Mouse (Mus musculus): ENCODE results near the gene Nrf1. TPM values are rescaled to one million over a fixed set of nuclear protein-coding genes. Genes with fewer than 3 reads are reported as not detected.

Nrf1 gene
- polyA plus RNA-seq, 1 experiment from 2014 or later: 29.9 TPM

DNA sequence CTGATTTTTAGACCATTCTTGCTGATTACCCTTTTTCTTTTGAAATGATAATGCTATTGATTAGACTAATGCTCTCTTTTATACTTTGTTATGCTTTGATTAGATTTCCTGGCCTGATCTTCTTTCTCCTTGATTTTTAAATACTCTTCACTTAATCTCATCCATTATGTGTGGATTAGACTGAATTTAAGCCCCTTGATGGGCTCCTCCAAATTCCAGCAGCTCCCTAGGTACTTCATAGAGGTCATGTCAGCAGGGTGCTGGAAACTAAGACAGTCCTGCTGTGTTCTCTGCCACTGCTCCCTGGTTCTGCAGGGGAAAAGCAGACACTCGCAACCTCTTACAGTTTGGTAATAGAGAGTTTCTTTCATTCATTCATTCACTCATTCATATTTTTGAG is 35.5 kb downstream of the Nrf1 start:
- no peaks in the 10 kb centered on the region for H3K9me3 ChIP-seq (replicated peaks)
- 84% methylated on average over 1 of the region's 1 CpGs for WGBS
- no peaks in the 10 kb centered on the region for H3K27me3 ChIP-seq (replicated peaks)
- ATAC-seq (ENCODE audit: low FRiP score): no peak
- no peaks in the 10 kb centered on the region; the same call in 1 of the 2 replicates for H3K4me1 ChIP-seq
- H3K4me2 ChIP-seq: no peak overlapping the region
- no peak overlapping the region for H3K4me3 ChIP-seq (replicated peaks)
- H3K36me3 ChIP-seq: no peaks in the 10 kb centered on the region
- H3K9ac ChIP-seq (replicated peaks): no peak overlapping the region
- no peak overlapping the region for H3K27ac ChIP-seq (replicated peaks)

DNA sequence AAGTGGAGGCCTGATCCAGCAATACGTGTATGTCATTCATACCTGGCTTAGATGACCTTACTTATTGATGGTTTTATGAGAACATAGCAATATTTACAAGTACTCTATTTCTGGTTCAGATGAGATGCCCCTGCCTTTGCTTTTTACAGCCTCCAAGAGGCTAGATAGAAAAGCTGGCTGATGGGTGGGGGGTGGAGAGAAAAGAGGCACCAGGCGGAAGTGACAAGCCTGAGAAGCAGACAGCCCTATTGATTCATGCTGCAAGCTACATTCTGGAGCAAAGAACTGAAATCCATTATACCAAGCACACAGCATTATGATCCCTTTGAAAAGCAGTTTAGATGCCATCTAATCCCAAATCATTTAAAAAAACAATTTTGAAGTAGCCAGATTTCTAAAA is 37.6 kb downstream of the Nrf1 start:
- Histone ChIP-seq H3K4me2 (no peak overlapping the region), H3K9ac (replicated peaks) (no peak overlapping the region), H3K9me3 (replicated peaks) (no peaks in the 10 kb centered on the region), H3K27ac (replicated peaks) (no peak overlapping the region), H3K36me3 (peaks cover 5% of the 10 kb centered on the region; the same call in 1 of the 2 replicates), H3K27me3 (replicated peaks) (no peaks in the 10 kb centered on the region), H3K4me3 (replicated peaks) (no peak overlapping the region), H3K4me1 (no peaks in the 10 kb centered on the region; the same call in 1 of the 2 replicates)
- 46% methylated on average over 2 of the region's 2 CpGs for WGBS
- ATAC-seq (ENCODE audit: low FRiP score): no peak

DNA sequence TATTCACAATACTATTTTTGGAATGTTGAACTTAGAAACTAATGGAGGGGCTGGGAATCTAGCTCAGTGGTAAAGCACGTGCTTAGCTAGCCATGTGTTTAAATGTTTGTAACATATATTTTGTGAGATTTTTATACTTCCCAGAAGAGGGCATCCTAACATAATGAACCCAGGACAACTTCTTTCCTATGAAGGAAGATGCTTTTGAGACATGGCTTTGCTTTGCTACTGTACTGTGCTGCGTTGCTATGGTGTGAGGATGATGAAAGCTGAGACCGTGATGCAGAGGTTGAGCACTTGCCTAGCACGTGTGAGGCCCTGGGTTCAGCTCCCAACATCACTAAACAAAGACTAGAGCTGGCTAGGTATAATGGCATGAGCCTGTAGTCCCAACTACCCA is 43.4 kb downstream of the Nrf1 start:
- Histone ChIP-seq H3K9ac (replicated peaks) (no peak overlapping the region), H3K4me3 (replicated peaks) (no peak overlapping the region), H3K4me2 (no peak overlapping the region), H3K36me3 (peaks cover 13% of the 10 kb centered on the region), H3K9me3 (replicated peaks) (no peaks in the 10 kb centered on the region), H3K4me1 (no peaks in the 10 kb centered on the region), H3K27me3 (replicated peaks) (no peaks in the 10 kb centered on the region), H3K27ac (replicated peaks) (no peak overlapping the region)
- ATAC-seq (ENCODE audit: low FRiP score): no peak
- WGBS: 75% methylated on average over 4 of the region's 4 CpGs

DNA sequence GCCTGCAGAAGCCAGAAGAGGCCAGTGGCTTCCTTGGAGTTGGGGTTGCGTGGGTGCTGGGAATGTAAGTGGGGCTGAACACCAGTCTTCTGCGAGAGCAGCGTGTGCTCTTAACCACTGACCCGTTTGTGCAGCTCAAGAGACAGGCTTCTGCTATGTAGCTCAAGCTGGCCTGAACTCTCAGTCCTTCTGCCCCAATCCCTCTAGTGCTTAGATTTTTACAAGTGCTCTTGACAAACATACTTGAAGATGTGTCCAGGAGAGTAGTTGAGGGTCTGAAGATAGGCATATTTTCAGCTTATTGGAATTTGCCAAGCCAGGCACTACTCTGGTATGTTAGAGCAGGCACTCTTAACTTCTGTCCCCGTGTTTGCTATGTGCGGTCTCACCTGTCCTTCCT is 45.0 kb downstream of the Nrf1 start:
- no peak for ATAC-seq (ENCODE audit: low FRiP score)
- no peaks in the 10 kb centered on the region for H3K9me3 ChIP-seq (replicated peaks)
- H3K27ac ChIP-seq (replicated peaks): no peak overlapping the region
- no peak overlapping the region for H3K4me2 ChIP-seq
- peaks cover 22% of the 10 kb centered on the region for H3K36me3 ChIP-seq
- no peak overlapping the region for H3K9ac ChIP-seq (replicated peaks)
- no peaks in the 10 kb centered on the region for H3K27me3 ChIP-seq (replicated peaks)
- 97% methylated on average over 6 of the region's 6 CpGs for WGBS
- no peak overlapping the region for H3K4me3 ChIP-seq (replicated peaks)
- no peaks in the 10 kb centered on the region for H3K4me1 ChIP-seq

DNA sequence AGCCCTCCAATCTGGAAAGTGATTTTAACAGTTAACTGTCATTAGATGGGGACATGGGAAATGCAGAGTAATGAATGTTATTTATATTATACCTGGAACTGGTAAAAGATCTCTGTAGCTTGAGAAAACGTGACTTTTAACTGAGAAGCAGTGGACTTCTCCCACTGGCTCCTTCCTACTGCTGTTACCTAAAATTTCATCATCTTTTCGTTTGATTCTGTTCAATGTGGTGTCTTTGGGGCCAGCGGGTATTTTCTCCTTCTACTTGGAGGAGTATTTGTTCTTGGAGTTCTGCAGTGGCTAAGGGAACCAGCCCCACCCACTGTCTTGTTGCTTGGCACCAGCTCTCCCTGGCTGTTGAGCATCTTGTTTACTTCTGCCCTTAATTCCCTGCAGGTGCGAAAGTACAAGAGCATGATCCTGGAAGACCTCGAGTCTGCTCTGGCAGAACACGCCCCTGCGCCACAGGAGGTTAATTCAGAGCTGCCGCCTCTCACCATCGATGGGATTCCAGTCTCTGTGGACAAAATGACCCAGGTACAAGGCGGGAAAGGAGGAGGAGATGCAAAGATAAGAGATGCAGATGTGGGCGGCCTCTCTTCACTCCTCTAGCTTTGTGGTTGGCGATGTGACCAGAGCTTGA is 54.1 kb downstream of the Nrf1 start:
- Histone ChIP-seq H3K4me1 (no peaks in the 10 kb centered on the region), H3K9ac (replicated peaks) (no peak overlapping the region), H3K4me3 (replicated peaks) (no peak overlapping the region), H3K9me3 (replicated peaks) (no peaks in the 10 kb centered on the region), H3K27ac (replicated peaks) (no peak overlapping the region), H3K4me2 (no peak overlapping the region), H3K27me3 (replicated peaks) (no peaks in the 10 kb centered on the region), H3K36me3 (peaks cover 47% of the 10 kb centered on the region)
- 84% methylated on average over 12 of the region's 12 CpGs for WGBS
- ATAC-seq (ENCODE audit: low FRiP score): no peak

DNA sequence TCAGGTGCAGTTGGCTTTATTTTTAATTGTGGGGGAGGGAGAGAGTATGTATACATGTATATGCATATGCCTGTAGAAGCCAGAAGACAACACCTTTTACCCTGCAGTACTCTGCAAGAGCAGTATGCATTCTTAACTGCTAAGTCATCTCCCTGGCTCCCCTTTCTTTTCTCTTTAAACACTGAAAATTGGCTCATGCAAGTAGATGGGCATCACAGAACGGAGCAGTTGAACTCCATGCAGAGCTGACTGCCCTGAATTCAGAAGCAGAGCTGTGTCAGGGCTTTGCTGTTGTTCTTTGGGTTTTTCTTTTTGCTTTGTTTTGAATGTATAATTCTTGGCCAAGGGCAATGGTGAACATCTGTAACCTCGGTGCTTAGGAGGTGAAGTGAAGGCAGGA is 58.3 kb downstream of the Nrf1 start:
- H3K9me3 ChIP-seq (replicated peaks): no peaks in the 10 kb centered on the region
- H3K36me3 ChIP-seq: peaks cover 37% of the 10 kb centered on the region
- no peak overlapping the region for H3K9ac ChIP-seq (replicated peaks)
- H3K4me1 ChIP-seq: no peaks in the 10 kb centered on the region
- WGBS: 90% methylated on average over 2 of the region's 2 CpGs
- no peak overlapping the region for H3K4me3 ChIP-seq (replicated peaks)
- ATAC-seq (ENCODE audit: low FRiP score): no peak
- no peaks in the 10 kb centered on the region for H3K27me3 ChIP-seq (replicated peaks)
- no peak overlapping the region for H3K4me2 ChIP-seq
- no peak overlapping the region for H3K27ac ChIP-seq (replicated peaks)

DNA sequence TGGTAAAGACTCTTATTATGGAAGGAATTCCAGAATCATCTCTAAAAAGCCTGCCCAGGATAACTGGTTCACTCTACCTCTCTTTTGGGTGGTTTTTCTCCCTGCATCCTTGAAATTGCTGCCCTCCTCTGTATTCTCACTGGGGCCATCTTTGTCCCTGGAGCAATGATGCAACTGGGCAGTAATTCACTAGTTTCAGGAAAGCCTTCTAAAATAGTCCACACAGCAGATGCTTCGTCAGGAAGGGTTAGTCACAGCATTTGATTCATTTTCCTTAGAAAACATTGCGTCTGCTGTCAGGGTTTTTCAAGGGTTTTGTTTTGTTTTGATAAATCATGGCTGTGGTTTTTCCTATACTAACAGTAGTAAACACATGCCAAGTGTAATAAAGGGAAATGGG is 59.7 kb downstream of the Nrf1 start:
- no peak overlapping the region for H3K9ac ChIP-seq (replicated peaks)
- no peak for ATAC-seq (ENCODE audit: low FRiP score)
- H3K27me3 ChIP-seq (replicated peaks): no peaks in the 10 kb centered on the region
- no peaks in the 10 kb centered on the region for H3K9me3 ChIP-seq (replicated peaks)
- no peak overlapping the region for H3K4me2 ChIP-seq
- no peaks in the 10 kb centered on the region for H3K4me1 ChIP-seq
- H3K36me3 ChIP-seq: peaks cover 27% of the 10 kb centered on the region
- 39% methylated on average over 2 of the region's 2 CpGs for WGBS
- H3K4me3 ChIP-seq (replicated peaks): no peak overlapping the region
- no peak overlapping the region for H3K27ac ChIP-seq (replicated peaks)

DNA sequence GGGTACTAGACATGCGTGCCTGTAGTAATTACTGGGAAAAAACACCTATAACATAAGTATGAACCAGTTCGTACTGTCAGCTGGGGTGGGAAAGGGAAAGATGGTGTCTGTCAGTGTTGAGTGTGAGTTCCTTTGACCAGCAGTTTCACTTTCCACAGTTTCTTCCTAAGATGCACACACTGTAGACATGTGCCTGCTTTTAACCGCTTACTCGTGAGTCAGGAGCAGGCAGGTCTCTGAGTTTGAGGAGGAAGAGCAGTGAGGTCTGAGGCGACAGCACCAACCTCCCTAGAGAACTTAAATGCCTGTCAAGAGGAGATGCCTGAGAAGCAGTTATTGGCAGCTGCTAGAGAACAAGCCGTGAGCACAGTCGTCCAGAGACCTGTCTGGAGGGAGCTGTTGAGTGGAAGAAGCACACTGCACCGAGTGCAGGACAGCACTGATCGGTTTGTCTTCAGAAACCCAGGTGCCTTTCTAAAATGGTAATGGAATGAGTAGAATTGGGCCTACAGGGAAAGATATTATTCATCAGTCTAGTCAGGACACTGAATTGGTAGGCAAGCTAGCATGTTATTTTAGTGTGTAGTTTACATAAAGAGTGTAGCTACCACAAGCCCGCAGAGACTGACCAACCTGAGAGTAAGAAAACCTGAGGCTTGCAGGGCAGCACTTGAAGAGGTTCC is 62.2 kb downstream of the Nrf1 start:
- no peaks in the 10 kb centered on the region for H3K4me1 ChIP-seq
- H3K27ac ChIP-seq (replicated peaks): no peak overlapping the region
- no peak for ATAC-seq (ENCODE audit: low FRiP score)
- H3K4me2 ChIP-seq: no peak overlapping the region
- no peak overlapping the region for H3K4me3 ChIP-seq (replicated peaks)
- 89% methylated on average over 10 of the region's 10 CpGs for WGBS
- H3K36me3 ChIP-seq: peaks cover 25% of the 10 kb centered on the region
- H3K27me3 ChIP-seq (replicated peaks): no peaks in the 10 kb centered on the region
- H3K9me3 ChIP-seq (replicated peaks): no peaks in the 10 kb centered on the region
- no peak overlapping the region for H3K9ac ChIP-seq (replicated peaks)

DNA sequence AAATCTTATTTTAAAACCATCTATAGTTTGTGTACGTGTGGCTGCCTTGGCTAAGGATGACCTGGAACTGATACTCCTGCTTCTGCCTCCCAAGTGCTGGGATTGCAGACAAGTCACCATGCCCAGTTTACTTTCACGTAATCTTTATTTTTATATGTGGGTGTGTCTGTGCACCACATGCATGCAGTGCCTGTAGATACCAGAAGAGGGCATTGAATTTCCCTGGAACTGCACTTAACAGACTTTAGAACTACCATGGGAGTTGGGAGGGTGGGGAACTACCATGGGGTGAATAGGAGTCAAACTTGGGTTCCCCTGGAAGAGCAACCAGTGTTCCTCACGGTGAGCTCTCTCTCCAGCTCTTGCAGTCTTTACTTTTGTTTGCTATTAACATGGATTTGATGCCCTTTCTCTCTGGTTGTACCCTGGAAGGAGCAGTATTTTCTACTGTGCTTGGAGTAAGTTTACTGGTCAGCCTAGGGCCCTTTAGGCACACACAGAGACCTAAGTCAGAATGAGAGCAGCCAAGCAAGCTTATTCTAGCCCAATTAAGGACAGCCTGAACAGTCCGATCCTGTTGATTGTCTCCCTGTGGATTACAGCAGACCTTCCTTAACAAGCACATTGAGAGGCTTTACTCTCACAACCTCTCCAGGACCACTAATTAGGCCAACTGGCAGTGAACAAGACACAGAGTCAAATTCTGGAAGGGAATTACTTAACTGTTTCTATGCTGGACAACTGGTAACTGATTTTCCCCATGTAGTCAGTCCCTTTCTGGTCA is 64.8 kb downstream of the Nrf1 start:
- no peaks in the 10 kb centered on the region for H3K9me3 ChIP-seq (replicated peaks)
- no peak for ATAC-seq (ENCODE audit: low FRiP score)
- H3K9ac ChIP-seq (replicated peaks): no peak overlapping the region
- peaks cover 44% of the 10 kb centered on the region for H3K36me3 ChIP-seq
- H3K4me2 ChIP-seq: no peak overlapping the region
- WGBS: 94% methylated on average over 4 of the region's 4 CpGs
- H3K4me3 ChIP-seq (replicated peaks): no peak overlapping the region
- no peaks in the 10 kb centered on the region for H3K4me1 ChIP-seq
- H3K27ac ChIP-seq (replicated peaks): no peak overlapping the region
- no peaks in the 10 kb centered on the region for H3K27me3 ChIP-seq (replicated peaks)

DNA sequence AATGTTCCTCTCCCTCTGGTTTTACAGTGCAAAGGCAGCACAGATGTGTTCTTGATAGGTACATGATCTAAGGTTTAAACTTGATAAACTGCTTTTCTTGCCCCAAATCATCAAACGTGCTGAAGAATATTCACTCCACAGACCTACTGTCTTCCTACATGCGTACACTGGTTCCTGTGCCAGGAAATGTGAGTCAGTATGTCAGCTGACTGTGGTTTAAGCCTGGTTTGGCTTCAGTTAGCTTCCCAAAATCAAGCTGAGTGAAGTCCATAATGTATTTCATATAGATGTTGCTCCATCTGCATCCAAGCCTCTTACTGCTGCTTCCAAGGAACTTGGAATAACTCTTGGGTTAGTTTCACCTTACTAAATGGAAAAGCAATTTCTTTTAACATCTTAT is 66.3 kb downstream of the Nrf1 start:
- WGBS: 93% methylated on average over 2 of the region's 2 CpGs

DNA sequence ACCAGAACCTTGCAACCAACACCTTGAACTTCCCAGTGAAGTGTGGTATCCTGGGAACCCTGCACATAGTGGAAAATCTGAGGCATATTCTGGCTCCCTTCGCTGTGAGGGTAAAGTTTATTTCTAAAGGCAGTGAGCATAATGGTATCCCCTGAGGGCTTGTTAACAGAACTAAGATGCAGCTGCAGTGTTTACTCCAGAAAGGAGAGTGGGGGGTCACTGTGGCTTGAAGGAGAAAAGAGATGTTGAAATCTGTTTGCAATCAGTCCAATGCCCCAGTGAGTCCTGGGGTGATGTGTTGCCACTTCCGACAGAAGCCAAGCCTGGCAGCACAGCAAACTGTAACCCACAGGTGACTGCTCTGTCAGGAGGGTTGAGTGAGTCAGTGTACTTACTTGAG is 73.4 kb downstream of the Nrf1 start:
- Histone ChIP-seq H3K36me3 (peaks cover 36% of the 10 kb centered on the region), H3K9ac (replicated peaks) (no peak overlapping the region), H3K4me2 (no peak overlapping the region), H3K27me3 (replicated peaks) (no peaks in the 10 kb centered on the region), H3K9me3 (replicated peaks) (no peaks in the 10 kb centered on the region), H3K4me3 (replicated peaks) (no peak overlapping the region), H3K4me1 (no peaks in the 10 kb centered on the region), H3K27ac (replicated peaks) (no peak overlapping the region)
- no peak for ATAC-seq (ENCODE audit: low FRiP score)
- 75% methylated on average over 2 of the region's 2 CpGs for WGBS

More for the DNA sequence above, 66.3 kb downstream of the Nrf1 start:
- peaks cover 57% of the 10 kb centered on the region for H3K36me3 ChIP-seq
- no peaks in the 10 kb centered on the region for H3K4me1 ChIP-seq
- H3K9ac ChIP-seq (replicated peaks): no peak overlapping the region
- ATAC-seq (ENCODE audit: low FRiP score): no peak
- no peaks in the 10 kb centered on the region for H3K9me3 ChIP-seq (replicated peaks)
- no peak overlapping the region for H3K4me3 ChIP-seq (replicated peaks)
- no peaks in the 10 kb centered on the region for H3K27me3 ChIP-seq (replicated peaks)
- no peak overlapping the region for H3K27ac ChIP-seq (replicated peaks)
- no peak overlapping the region for H3K4me2 ChIP-seq

DNA sequence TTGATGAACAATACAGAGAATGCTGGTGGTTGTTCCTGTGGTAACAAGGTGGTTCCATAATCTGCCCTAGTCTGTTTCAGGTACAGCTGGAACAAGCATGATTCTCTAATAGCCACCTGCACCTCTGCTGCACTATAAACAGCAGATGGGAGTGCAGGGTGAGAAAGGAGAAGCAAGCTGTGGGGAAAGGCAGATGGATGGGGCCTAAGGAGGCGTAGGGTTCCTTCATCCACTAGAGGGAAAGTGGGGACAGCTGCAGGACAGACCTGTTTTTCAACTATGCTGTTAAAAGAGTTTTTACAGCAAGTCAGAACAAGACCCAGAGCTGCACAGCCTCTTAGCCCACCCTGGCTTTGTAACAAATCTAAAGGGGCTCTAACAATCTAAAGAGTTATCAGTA is 73.8 kb downstream of the Nrf1 start:
- 83% methylated on average over 1 of the region's 1 CpGs for WGBS
- Histone ChIP-seq H3K36me3 (peaks cover 31% of the 10 kb centered on the region), H3K4me3 (replicated peaks) (no peak overlapping the region), H3K4me2 (no peak overlapping the region), H3K27me3 (replicated peaks) (no peaks in the 10 kb centered on the region), H3K9ac (replicated peaks) (no peak overlapping the region), H3K9me3 (replicated peaks) (no peaks in the 10 kb centered on the region), H3K4me1 (no peaks in the 10 kb centered on the region), H3K27ac (replicated peaks) (no peak overlapping the region)
- ATAC-seq (ENCODE audit: low FRiP score): no peak
